Mouse (Mus musculus): ENCODE measurements around the gene Tent5c. TPM values are rescaled to one million over a fixed set of nuclear protein-coding genes. Genes with fewer than 3 reads are reported as not detected.

The Tent5c gene
- polyA plus RNA-seq, 1 experiment: 151 TPM

GRCm38 (mm10) chr3:100429667-100430066, 59.5 kb downstream of the Tent5c start:
- TF ChIP-seq POLR2A (IDR thresholded peaks at IDR 0.05; ENCODE audit: borderline replicate concordance, control insufficient read depth, low read depth, low read length) (no peak), CTCF (IDR thresholded peaks at IDR 0.05; ENCODE audit: control insufficient read depth, insufficient read depth, low read length) (no peak)
- peak overlapping the region; percentile 49; the same call in 1 of the 2 replicates for H3K27ac ChIP-seq (ENCODE audit: control insufficient read depth, insufficient read depth, low read depth, low read length, poor library complexity)
- no peak overlapping the region for H3K4me3 ChIP-seq (replicated peaks; ENCODE audit: control insufficient read depth, low read depth, low read length)
- 42% methylated on average over 4 of the region's 4 CpGs for WGBS
- no peaks in the 10 kb centered on the region; the same call in 1 of the 2 replicates for H3K4me1 ChIP-seq (ENCODE audit: control insufficient read depth, insufficient read depth, low read length)

- Histone ChIP-seq H3K4me1 (ENCODE audit: control insufficient read depth, insufficient read depth, low read length) (no peaks in the 10 kb centered on the region; the same call in 1 of the 2 replicates), H3K27ac (ENCODE audit: control insufficient read depth, insufficient read depth, low read depth, low read length, poor library complexity) (no peak overlapping the region), H3K4me3 (replicated peaks; ENCODE audit: control insufficient read depth, low read depth, low read length) (no peak overlapping the region)
- TF ChIP-seq CTCF (IDR thresholded peaks at IDR 0.05; ENCODE audit: control insufficient read depth, insufficient read depth, low read length) (no peak), POLR2A (IDR thresholded peaks at IDR 0.05; ENCODE audit: borderline replicate concordance, control insufficient read depth, low read depth, low read length) (no peak)
- WGBS: 77% methylated on average over 6 of the region's 6 CpGs
These were observed 61.6 kb downstream of the Tent5c start for GRCm38 (mm10) chr3:100427548-100427947.

- no peak overlapping the region for H3K4me3 ChIP-seq (replicated peaks; ENCODE audit: control insufficient read depth, low read depth, low read length)
- 74% methylated on average over 10 of the region's 10 CpGs for WGBS
- H3K4me1 ChIP-seq (ENCODE audit: control insufficient read depth, insufficient read depth, low read length): no peaks in the 10 kb centered on the region; the same call in 1 of the 2 replicates
- no peak overlapping the region for H3K27ac ChIP-seq (ENCODE audit: control insufficient read depth, insufficient read depth, low read depth, low read length, poor library complexity)
- TF ChIP-seq CTCF (IDR thresholded peaks at IDR 0.05; ENCODE audit: control insufficient read depth, insufficient read depth, low read length) (peak; percentile 53), POLR2A (IDR thresholded peaks at IDR 0.05; ENCODE audit: borderline replicate concordance, control insufficient read depth, low read depth, low read length) (no peak)
These were observed 66.5 kb downstream of the Tent5c start for GRCm38 (mm10) chr3:100422392-100423167.

- Histone ChIP-seq H3K27ac (ENCODE audit: control insufficient read depth, insufficient read depth, low read depth, low read length, poor library complexity) (no peak overlapping the region), H3K4me1 (ENCODE audit: control insufficient read depth, insufficient read depth, low read length) (no peaks in the 10 kb centered on the region; the same call in 1 of the 2 replicates), H3K4me3 (replicated peaks; ENCODE audit: control insufficient read depth, low read depth, low read length) (no peak overlapping the region)
- WGBS: 83% methylated on average over 6 of the region's 6 CpGs
- no peak for TF ChIP-seq POLR2A (IDR thresholded peaks at IDR 0.05; ENCODE audit: borderline replicate concordance, control insufficient read depth, low read depth, low read length)
- TF ChIP-seq CTCF (IDR thresholded peaks at IDR 0.05; ENCODE audit: control insufficient read depth, insufficient read depth, low read length): no peak
These were observed 67.8 kb downstream of the Tent5c start for GRCm38 (mm10) chr3:100421354-100421753.

GRCm38 (mm10) chr3:100420691-100421056, 68.5 kb downstream of the Tent5c start:
- no peak overlapping the region for H3K4me3 ChIP-seq (replicated peaks; ENCODE audit: control insufficient read depth, low read depth, low read length)
- TF ChIP-seq POLR2A (IDR thresholded peaks at IDR 0.05; ENCODE audit: borderline replicate concordance, control insufficient read depth, low read depth, low read length): no peak
- no peak for TF ChIP-seq CTCF (IDR thresholded peaks at IDR 0.05; ENCODE audit: control insufficient read depth, insufficient read depth, low read length)
- no peak overlapping the region for H3K27ac ChIP-seq (ENCODE audit: control insufficient read depth, insufficient read depth, low read depth, low read length, poor library complexity)
- WGBS: 77% methylated on average over 5 of the region's 5 CpGs
- no peaks in the 10 kb centered on the region; the same call in 1 of the 2 replicates for H3K4me1 ChIP-seq (ENCODE audit: control insufficient read depth, insufficient read depth, low read length)

- Histone ChIP-seq H3K4me1 (ENCODE audit: control insufficient read depth, insufficient read depth, low read length) (no peaks in the 10 kb centered on the region), H3K4me3 (replicated peaks; ENCODE audit: control insufficient read depth, low read depth, low read length) (no peak overlapping the region), H3K27ac (ENCODE audit: control insufficient read depth, insufficient read depth, low read depth, low read length, poor library complexity) (no peak overlapping the region)
- no peak for TF ChIP-seq POLR2A (IDR thresholded peaks at IDR 0.05; ENCODE audit: borderline replicate concordance, control insufficient read depth, low read depth, low read length)
- no peak for TF ChIP-seq CTCF (IDR thresholded peaks at IDR 0.05; ENCODE audit: control insufficient read depth, insufficient read depth, low read length)
- 54% methylated on average over 10 of the region's 10 CpGs for WGBS
These were observed 69.0 kb downstream of the Tent5c start for GRCm38 (mm10) chr3:100419962-100420690.

GRCm38 (mm10) chr3:100418387-100418786, 70.7 kb downstream of the Tent5c start:
- 63% methylated on average over 1 of the region's 1 CpGs for WGBS
- TF ChIP-seq CTCF (IDR thresholded peaks at IDR 0.05; ENCODE audit: control insufficient read depth, insufficient read depth, low read length) (no peak), POLR2A (IDR thresholded peaks at IDR 0.05; ENCODE audit: borderline replicate concordance, control insufficient read depth, low read depth, low read length) (no peak)
- no peaks in the 10 kb centered on the region for H3K4me1 ChIP-seq (ENCODE audit: control insufficient read depth, insufficient read depth, low read length)
- H3K4me3 ChIP-seq (replicated peaks; ENCODE audit: control insufficient read depth, low read depth, low read length): no peak overlapping the region
- no peak overlapping the region for H3K27ac ChIP-seq (ENCODE audit: control insufficient read depth, insufficient read depth, low read depth, low read length, poor library complexity)

- TF ChIP-seq POLR2A (IDR thresholded peaks at IDR 0.05; ENCODE audit: borderline replicate concordance, control insufficient read depth, low read depth, low read length): no peak
These were observed 71.3 kb downstream of the Tent5c start for GRCm38 (mm10) chr3:100417772-100418311.

More at GRCm38 (mm10) chr3:100417772-100418311, 71.3 kb downstream of the Tent5c start:
- Histone ChIP-seq H3K4me3 (replicated peaks; ENCODE audit: control insufficient read depth, low read depth, low read length) (no peak overlapping the region), H3K4me1 (ENCODE audit: control insufficient read depth, insufficient read depth, low read length) (no peaks in the 10 kb centered on the region), H3K27ac (ENCODE audit: control insufficient read depth, insufficient read depth, low read depth, low read length, poor library complexity) (no peak overlapping the region)
- 55% methylated on average over 10 of the region's 10 CpGs for WGBS
